Comparison of ENCODE assay signal across 21 mouse cellular contexts in the genomic region with DNA sequence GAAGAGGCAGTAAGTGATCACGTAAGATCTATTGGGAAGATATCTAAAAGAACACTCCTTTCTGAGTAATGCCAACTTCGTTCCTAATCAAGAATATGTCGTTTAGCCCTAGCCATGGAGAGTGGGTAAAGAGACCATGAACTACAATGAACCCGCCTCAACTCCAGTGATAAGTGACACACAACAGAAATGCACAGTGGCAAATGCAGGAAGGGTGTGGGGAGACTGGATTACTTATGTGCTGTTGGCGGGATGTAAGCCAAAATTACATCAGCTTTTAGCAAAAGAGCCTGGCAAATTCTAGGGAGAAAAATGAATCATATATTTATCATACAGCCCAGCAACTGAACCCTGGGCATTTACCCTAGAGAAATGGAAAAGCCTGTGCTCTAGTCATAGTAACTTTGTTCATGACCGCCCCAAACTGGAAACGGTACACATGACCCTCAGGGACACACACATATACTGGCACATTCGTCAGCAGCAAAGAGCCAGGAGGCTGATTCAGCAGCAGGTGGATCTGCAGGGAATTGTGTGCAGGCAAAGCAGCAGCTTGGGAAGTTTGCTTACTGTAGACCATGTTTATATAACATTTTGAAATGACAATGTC. TPM values are rescaled to one million over a fixed set of nuclear protein-coding genes. Genes with fewer than 3 reads are reported as not detected.
DNase-seq lines count a peak whose midpoint lies in the region; ATAC-seq and TF ChIP-seq lines count a peak whose summit lies in the region.
"Had no signal": no experiment of that assay in that cellular context is flagged by ENCODE, and none has a peak within 500 bp of the region (broad histone marks: within the 10 kb centered on the region; RNA-seq: fewer than 3 reads in every experiment).

No protein-coding gene starts in this region.

- H3K27ac ChIP-seq in heart, postnatal 0 days (ENCODE audit: low read depth), result 0 out of 2 replicates have a peak overlapping the region, but pooled peaks have one; percentile 8
- no peak overlapping the region for H3K27ac ChIP-seq in forebrain, embryonic 16.5 days (ENCODE audit: low read length)
- H3K27ac ChIP-seq: embryonic facial prominence, embryonic 13.5 days; heart, embryonic 15.5 days; hindbrain, embryonic 12.5 days; midbrain, embryonic 10.5 days; neural tube, embryonic 12.5 days had no signal

- no peak overlapping the region for H3K4me3 ChIP-seq in heart, postnatal 0 days (ENCODE audit: low read depth, low read length)
- H3K4me3 ChIP-seq in forebrain, embryonic 16.5 days (replicated peaks; ENCODE audit: low read length), result no peak overlapping the region
- H3K4me3 ChIP-seq: embryonic facial prominence, embryonic 13.5 days; heart, embryonic 15.5 days; hindbrain, embryonic 12.5 days; midbrain, embryonic 10.5 days; neural tube, embryonic 12.5 days had no signal

- no peak for TF ChIP-seq EP300 in heart, postnatal 0 days (IDR thresholded peaks at IDR 0.05; ENCODE audit: low read depth)

- DNase-seq in heart, postnatal 0 days (ENCODE audit: low spot score), result no peak
- no peak for DNase-seq in heart, adult 18-20 months
- peak; percentile 29 for DNase-seq in lung, postnatal 36 days
- DNase-seq in lung, postnatal 10 days, result no peak
- peak; percentile 25 for DNase-seq in adipocyte (ENCODE audit: low spot score)
- DNase-seq in natural killer cell, adult 2 months (ENCODE audit: low spot score in 2 of 2), result no peak
- DNase-seq: adrenal gland, postnatal 25 days; cerebellum, adult 11-12 months; cerebellum, postnatal 14 days; kidney, adult 2 months; kidney, postnatal 25 days; liver; thymus, adult 18-20 months had no signal

- 68% methylated on average over 8 of the region's 8 CpGs for WGBS in heart, postnatal 0 days
- WGBS in forebrain, embryonic 16.5 days, result 83% methylated on average over 8 of the region's 8 CpGs

- ATAC-seq in heart, postnatal 0 days (ENCODE audit: insufficient read depth, low read depth), result no peak
- no peak for ATAC-seq in forebrain, embryonic 16.5 days
- ATAC-seq: activated CD4-positive, CD25-positive, alpha-beta regulatory T cell, adult 4 months; forebrain, embryonic 14.5 days had no signal

- no peak overlapping the region for H3K9ac ChIP-seq in heart, postnatal 0 days (replicated peaks; ENCODE audit: low read depth, low read length)
- H3K9ac ChIP-seq in forebrain, embryonic 16.5 days (replicated peaks; ENCODE audit: low read depth, low read length), result no peak overlapping the region
- H3K9ac ChIP-seq: embryonic facial prominence, embryonic 13.5 days; heart, embryonic 15.5 days; hindbrain, embryonic 12.5 days; neural tube, embryonic 12.5 days had no signal

- no peak overlapping the region for H3K4me2 ChIP-seq in heart, postnatal 0 days (ENCODE audit: low read depth, low read length)
- no peak overlapping the region for H3K4me2 ChIP-seq in forebrain, embryonic 16.5 days (ENCODE audit: low read length)
- H3K4me2 ChIP-seq: embryonic facial prominence, embryonic 13.5 days; heart, embryonic 15.5 days; hindbrain, embryonic 12.5 days; neural tube, embryonic 12.5 days had no signal

- H3K27me3 ChIP-seq in heart, postnatal 0 days (ENCODE audit: control insufficient read depth, insufficient read depth, low read length), result no peaks in the 10 kb centered on the region
- no peaks in the 10 kb centered on the region for H3K27me3 ChIP-seq in forebrain, embryonic 16.5 days (replicated peaks; ENCODE audit: control insufficient read depth, insufficient read depth, low read length)
- H3K27me3 ChIP-seq: embryonic facial prominence, embryonic 13.5 days; heart, embryonic 15.5 days; hindbrain, embryonic 12.5 days; neural tube, embryonic 12.5 days had no signal

- no peak for TF ChIP-seq CTCF in heart, postnatal 0 days (IDR thresholded peaks at IDR 0.05; ENCODE audit: low read depth)

- no peaks in the 10 kb centered on the region for H3K9me3 ChIP-seq in heart, postnatal 0 days (replicated peaks; ENCODE audit: control insufficient read depth, low read length)
- H3K9me3 ChIP-seq in forebrain, embryonic 16.5 days (ENCODE audit: control insufficient read depth, low read length), result no peaks in the 10 kb centered on the region
- H3K9me3 ChIP-seq: embryonic facial prominence, embryonic 13.5 days; heart, embryonic 15.5 days; hindbrain, embryonic 12.5 days; midbrain, embryonic 10.5 days; neural tube, embryonic 12.5 days had no signal

- H3K36me3 ChIP-seq in heart, postnatal 0 days (replicated peaks; ENCODE audit: control insufficient read depth, insufficient read depth, low read length), result peaks cover 57% of the 10 kb centered on the region
- H3K36me3 ChIP-seq in forebrain, embryonic 16.5 days (ENCODE audit: control insufficient read depth, insufficient read depth), result no peaks in the 10 kb centered on the region
- H3K36me3 ChIP-seq: embryonic facial prominence, embryonic 13.5 days; hindbrain, embryonic 12.5 days; midbrain, embryonic 10.5 days; neural tube, embryonic 12.5 days had no signal

- H3K4me1 ChIP-seq in heart, postnatal 0 days (ENCODE audit: control insufficient read depth, insufficient read depth), result peaks cover 7% of the 10 kb centered on the region
- H3K4me1 ChIP-seq in forebrain, embryonic 16.5 days (replicated peaks; ENCODE audit: control insufficient read depth, insufficient read depth, low read length), result no peaks in the 10 kb centered on the region; the same call in 1 of the 2 replicates
- H3K4me1 ChIP-seq: midbrain, embryonic 10.5 days had no signal

RNA-seq across cellular contexts. Expression of a gene that starts 58.2 kb away (rescaled TPM):
- 7.7 and 22.2 TPM in 2 replicates for total RNA-seq in heart, postnatal 0 days (2014; rRNA removed; ENCODE audit: low replicate concordance)
- 7.2 and 8.5 TPM in 2 replicates for polyA plus RNA-seq in heart, postnatal 0 days (2015; fragmentation: Nextera tagmentation; extraction: Ambion mirVana)
- total RNA-seq in heart, adult 18-20 months (2021), result 10 to 100 TPM; 14.6 to 19.1 TPM
- 35.6 and 40.1 TPM in 2 replicates for polyA plus RNA-seq in forebrain, embryonic 16.5 days (2015; fragmentation: Nextera tagmentation; extraction: Ambion mirVana)

Comparison
In these comparisons a context has a peak if more than half of its experiments do, and no peak if none do; other contexts are left out.
1. DNase-seq: peak in lung, postnatal 36 days (single experiment) and adipocyte (single experiment); none in heart, postnatal 0 days (single experiment), heart, adult 18-20 months (0 of 2), lung, postnatal 10 days (single experiment) and natural killer cell, adult 2 months (0 of 2).